Mouse (Mus musculus): ENCODE measurements around the gene Alkal2.

Alkal2 gene

GRCm38 (mm10) chr12:30928182-30928581 lies 44.1 kb downstream of the Alkal2 start:
- in situ Hi-C loops (cut with MboI) = no loop called here

- in situ Hi-C loops (cut with MboI) = no loop called here
These were observed 49.2 kb downstream of the Alkal2 start for GRCm38 (mm10) chr12:30933299-30933698.

- in situ Hi-C loops (cut with MboI) = no loop called here
These were observed 52.8 kb downstream of the Alkal2 start for GRCm38 (mm10) chr12:30936899-30937298.
